Mouse (Mus musculus): ENCODE results near the gene Rnf157. TPM values are rescaled to one million over a fixed set of nuclear protein-coding genes. Genes with fewer than 3 reads are reported as not detected.

The Rnf157 gene
- polyA plus RNA-seq (2017; shearing (Covaris generic)): 3.7 TPM

DNA sequence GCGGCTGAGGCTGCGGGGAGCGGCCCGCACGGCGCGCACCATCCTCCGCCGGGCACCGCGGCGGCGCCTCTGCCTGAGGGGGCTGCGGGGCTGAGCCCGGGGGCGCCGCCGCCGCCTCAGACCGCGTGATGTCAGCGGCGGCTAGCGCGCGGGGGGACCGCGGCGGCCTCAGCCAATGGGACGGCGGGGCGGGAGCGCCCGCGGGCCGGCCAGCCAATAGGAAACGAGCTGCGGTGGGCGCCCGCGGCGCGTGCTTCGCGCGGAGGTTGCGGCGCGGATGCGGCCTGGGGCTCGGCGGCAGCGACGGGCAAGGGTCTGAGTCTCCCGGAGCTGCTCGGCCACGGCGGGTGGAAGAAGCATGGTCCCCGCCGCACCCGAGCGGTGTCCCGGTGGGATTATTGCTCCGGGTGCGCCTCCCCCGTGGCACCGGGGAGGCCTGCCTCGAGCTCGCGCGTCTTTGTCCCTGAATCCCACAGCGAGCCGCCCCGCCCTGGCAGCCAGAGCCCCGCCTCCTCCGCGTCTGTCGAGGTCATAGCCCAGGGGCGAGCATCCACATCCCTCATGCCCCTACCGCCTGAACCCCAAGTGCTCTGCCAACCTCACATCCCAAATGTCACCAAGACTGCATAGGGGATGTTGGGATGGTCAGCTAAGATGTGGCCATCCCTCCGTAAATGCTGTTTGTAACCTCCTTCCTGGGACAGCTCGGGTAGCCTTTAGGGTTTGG lies at the start of gene Rnf157:
Gene Rnf157 (minus strand): TSS at position 129 of the 727 bp plus-strand sequence.

DNA sequence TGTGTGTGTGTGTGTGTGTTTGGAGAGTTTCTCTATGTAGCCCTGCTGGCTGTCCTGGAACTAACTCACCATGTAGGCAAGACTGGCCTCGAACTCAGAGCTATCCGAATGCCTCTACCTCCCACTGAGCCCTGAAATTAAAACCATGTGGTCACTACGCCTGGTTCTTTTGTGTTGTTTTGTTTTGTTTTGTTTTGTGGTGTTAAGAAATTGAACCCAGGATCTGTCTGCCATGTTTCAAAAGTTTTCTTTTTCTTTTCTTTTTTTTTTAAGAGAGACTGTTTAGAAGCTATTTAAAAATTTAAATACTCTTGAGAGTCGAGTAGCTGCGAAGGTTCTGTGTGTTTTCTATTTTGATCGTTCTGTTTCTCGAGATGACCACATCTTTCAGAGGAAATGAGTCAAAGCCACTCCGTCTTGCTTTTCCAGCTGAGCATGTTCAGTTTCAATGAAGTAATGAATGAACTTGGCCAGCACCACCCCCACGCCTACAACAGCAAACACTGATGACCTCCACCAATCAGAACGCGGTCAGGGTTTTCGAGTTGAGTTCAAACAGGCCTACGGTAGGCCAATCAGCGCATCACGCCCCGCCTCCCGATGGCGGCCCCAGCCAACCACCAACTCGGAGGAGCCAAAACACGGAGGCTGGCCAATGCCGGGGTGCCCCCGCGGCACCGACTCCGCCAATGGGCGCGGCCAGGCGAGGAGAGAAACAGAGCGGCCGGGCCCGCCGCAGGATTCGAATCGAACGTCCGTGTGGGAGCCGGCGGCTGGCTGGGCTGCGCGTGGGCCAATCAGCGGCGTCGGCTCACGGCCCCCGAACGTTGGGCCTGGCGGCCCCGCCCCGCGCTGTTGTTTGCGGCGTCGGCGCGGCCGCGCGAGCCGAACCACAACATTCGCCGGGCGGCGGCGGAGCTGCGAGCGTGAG lies 20.8 kb upstream of the Rnf157 start, which contains the start of gene Ubald2:
Gene Ubald2 (plus strand): TSS at position 739 of the 931 bp plus-strand sequence.

DNA sequence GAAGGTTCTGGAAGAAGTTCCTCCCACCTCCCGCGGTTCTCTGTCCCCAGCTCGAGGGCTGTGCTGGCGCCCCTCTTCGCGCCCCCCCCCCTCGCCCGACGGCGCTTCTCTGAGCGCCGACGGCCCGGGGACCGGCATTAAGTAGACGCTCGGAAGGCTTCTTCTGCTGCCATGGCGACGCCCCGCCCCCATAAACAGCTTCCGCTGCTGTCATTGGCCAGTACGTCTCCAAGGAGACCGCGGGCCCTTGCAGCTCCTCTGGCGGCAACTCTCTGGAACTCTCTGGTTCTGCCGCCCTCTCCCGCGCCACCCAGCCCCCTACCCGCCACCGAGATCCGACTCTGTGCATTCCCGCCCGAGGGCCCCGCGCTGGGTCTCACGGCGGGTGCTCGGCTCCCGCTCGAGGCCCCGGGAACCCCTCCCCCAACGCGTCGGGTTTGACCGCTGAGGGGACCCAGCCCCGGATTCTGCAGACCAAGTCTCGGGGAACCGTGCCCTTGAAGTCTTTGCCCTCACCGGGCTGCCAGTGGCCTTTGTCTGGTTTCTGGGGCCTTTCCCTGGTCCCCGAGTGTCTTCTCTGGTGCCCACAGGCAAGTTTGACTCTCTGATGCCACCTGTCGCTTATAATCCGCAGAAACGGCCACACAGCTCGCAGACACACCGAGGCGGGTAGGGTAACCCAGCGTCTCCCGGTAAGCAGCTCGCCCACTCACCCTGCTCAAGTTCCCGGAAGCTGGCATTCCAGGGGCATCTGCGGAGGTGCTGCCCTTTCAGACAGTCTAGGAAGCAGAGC lies 77.4 kb downstream of the Rnf157 start, which contains the start of gene Foxj1:
Gene Foxj1 (minus strand): TSS at position 156 of the 793 bp plus-strand sequence.

GRCm38 (mm10) chr11:116307019-116307725 lies 105.7 kb downstream of the Rnf157 start, which contains the start of gene Exoc7:
TSS of gene Exoc7 (minus strand) at chr11:116307233.

Other genes with a start within 250 kb of the Rnf157 start
- gene Fbf1, start 244.9 kb downstream of the Rnf157 start, polyA plus RNA-seq (2017; shearing (Covaris generic)): 11.1 TPM
- 70.5 TPM for gene Ten1, start 214.2 kb downstream of the Rnf157 start, polyA plus RNA-seq (2017; shearing (Covaris generic))
- 15.6 TPM for gene Acox1, start 214.0 kb downstream of the Rnf157 start, polyA plus RNA-seq (2017; shearing (Covaris generic))
- 0.23 TPM for gene Evpl, start 175.0 kb downstream of the Rnf157 start, polyA plus RNA-seq (2017; shearing (Covaris generic))
- 74.3 TPM for gene Srp68, start 138.8 kb downstream of the Rnf157 start, polyA plus RNA-seq (2017; shearing (Covaris generic))
- not detected for gene Galr2, start 132.1 kb downstream of the Rnf157 start, polyA plus RNA-seq (2017; shearing (Covaris generic))
- gene Exoc7, start 105.8 kb downstream of the Rnf157 start, polyA plus RNA-seq (2017; shearing (Covaris generic)): 86.8 TPM
- gene Foxj1, start 77.6 kb downstream of the Rnf157 start, polyA plus RNA-seq (2017; shearing (Covaris generic)): not detected
- gene Ubald2, start 21.1 kb upstream of the Rnf157 start, polyA plus RNA-seq (2017; shearing (Covaris generic)): 71.2 TPM
- not detected for gene Qrich2, start 53.2 kb upstream of the Rnf157 start, polyA plus RNA-seq (2017; shearing (Covaris generic))
- gene Prpsap1, start 81.2 kb upstream of the Rnf157 start, polyA plus RNA-seq (2017; shearing (Covaris generic)): 152 TPM
- 0.17 TPM for gene Sphk1, start 117.9 kb upstream of the Rnf157 start, polyA plus RNA-seq (2017; shearing (Covaris generic))
- gene Ube2o, start 168.4 kb upstream of the Rnf157 start, polyA plus RNA-seq (2017; shearing (Covaris generic)): 11.7 TPM
- not detected for gene Aanat, start 173.4 kb upstream of the Rnf157 start, polyA plus RNA-seq (2017; shearing (Covaris generic))
- 12.4 TPM for gene Rhbdf2, start 214.0 kb upstream of the Rnf157 start, polyA plus RNA-seq (2017; shearing (Covaris generic))
- 0.23 TPM for gene Prcd, start 240.5 kb upstream of the Rnf157 start, polyA plus RNA-seq (2017; shearing (Covaris generic))
- not detected for gene Cygb, start 241.3 kb upstream of the Rnf157 start, polyA plus RNA-seq (2017; shearing (Covaris generic))